Mouse (Mus musculus) liver, embryonic 18 days (tissue): ENCODE results near the gene Tcl1b1. TPM values are rescaled to one million over a fixed set of nuclear protein-coding genes. Genes with fewer than 3 reads are reported as not detected.

Source experiments
- polyA plus RNA-seq: library from polyadenylated mRNA; depleted of rRNA; stranded (reverse); fragments of >200 nt; gene quantifications from 2 replicates; pipeline ENCODE4 v1.2.3, GENCODE M21; 2012; rRNA removed

Tcl1b1 gene
- polyA plus RNA-seq, result not detected in 2 replicates

GRCm38 (mm10) chr12:105159390-105159789, at the start of gene Tcl1b1:
Gene Tcl1b1 (plus strand): TSS chr12:105159690.

GRCm38 (mm10) chr12:105145714-105146113, 13.8 kb upstream of the Tcl1b1 start, which contains the start of gene Tcl1b2:
Gene Tcl1b2 (plus strand): TSS chr12:105146014.

GRCm38 (mm10) chr12:105176044-105176443, 16.6 kb downstream of the Tcl1b1 start, which contains the start of gene Tcl1b5:
Gene Tcl1b5 (plus strand): TSS chr12:105176344.

GRCm38 (mm10) chr12:105190743-105191142, 31.3 kb downstream of the Tcl1b1 start, which contains the start of gene Tcl1b3:
Gene Tcl1b3 (plus strand): TSS chr12:105191043.

GRCm38 (mm10) chr12:105201657-105202056, 42.2 kb downstream of the Tcl1b1 start, which contains the start of gene Tcl1b4:
Gene Tcl1b4 (plus strand): TSS chr12:105201957.

Other genes with a start within 250 kb of the Tcl1b1 start
- 2.1 and 2.2 TPM in 2 replicates for gene Syne3, start 149.9 kb upstream of the Tcl1b1 start, polyA plus RNA-seq
- 133 and 138 TPM in 2 replicates for gene Glrx5, start 127.0 kb upstream of the Tcl1b1 start, polyA plus RNA-seq
- not detected in 2 replicates for gene Tcl1b2, start 13.7 kb upstream of the Tcl1b1 start, polyA plus RNA-seq
- not detected in 2 replicates for gene Tcl1b5, start 16.7 kb downstream of the Tcl1b1 start, polyA plus RNA-seq
- gene Tcl1b3, start 31.4 kb downstream of the Tcl1b1 start, polyA plus RNA-seq, result not detected in 2 replicates
- not detected in 2 replicates for gene Tcl1b4, start 42.3 kb downstream of the Tcl1b1 start, polyA plus RNA-seq
- gene Tcl1, start 63.1 kb downstream of the Tcl1b1 start, polyA plus RNA-seq, result not detected in 2 replicates
- not detected in 2 replicates for gene Tunar, start 174.2 kb downstream of the Tcl1b1 start, polyA plus RNA-seq